Mouse (Mus musculus) cerebellum, postnatal 25 days (tissue): ENCODE measurements at regions not wholly inside any gene's neighbourhood (a gene's known extent, or its start where the extent isn't known, plus 50 kb on each side); places are given as distances from the start of the nearest gene placed in this dataset.

Source experiments
- DNase-seq, 2 experiments: peaks; one replicate each; pipeline ENCODE4 v3.0.0; 2021; ENCODE audit warnings: mixed read lengths in 2 of 2

GRCm38 (mm10) chr6:112564119-112564518, 74.4 kb upstream of the Oxtr start:
- peak; percentile 79 to 86 for DNase-seq

GRCm38 (mm10) chr6:112563659-112564058, 73.9 kb upstream of the Oxtr start:
- peak in 1 of 2 experiments; percentile 8 for DNase-seq

GRCm38 (mm10) chr6:112562039-112562438, 72.3 kb upstream of the Oxtr start:
- DNase-seq, result no peak

- no peak for DNase-seq
These were observed 71.8 kb upstream of the Oxtr start for GRCm38 (mm10) chr6:112561568-112561967.

GRCm38 (mm10) chr6:112559549-112559948, 69.8 kb upstream of the Oxtr start:
- no peak for DNase-seq

GRCm38 (mm10) chr6:112557516-112557915, 67.8 kb upstream of the Oxtr start:
- no peak for DNase-seq

- DNase-seq, result no peak
These were observed 66.8 kb upstream of the Oxtr start for GRCm38 (mm10) chr6:112556401-112557165.

- DNase-seq, result no peak
These were observed 64.3 kb upstream of the Oxtr start for GRCm38 (mm10) chr6:112554091-112554490.

- no peak for DNase-seq
These were observed 63.6 kb upstream of the Oxtr start for GRCm38 (mm10) chr6:112553231-112553920.

- peak in 1 of 2 experiments; percentile 11 for DNase-seq
These were observed 62.8 kb upstream of the Oxtr start for GRCm38 (mm10) chr6:112552560-112552959.

- DNase-seq, result no peak
These were observed 61.6 kb upstream of the Oxtr start for GRCm38 (mm10) chr6:112551298-112551697.

GRCm38 (mm10) chr6:112547251-112547650, 57.5 kb upstream of the Oxtr start:
- no peak for DNase-seq

GRCm38 (mm10) chr6:112546033-112546432, 56.3 kb upstream of the Oxtr start:
- DNase-seq, result no peak

- no peak for DNase-seq
These were observed 54.6 kb upstream of the Oxtr start for GRCm38 (mm10) chr6:112544315-112544714.

GRCm38 (mm10) chr6:112542692-112543091, 52.9 kb upstream of the Oxtr start:
- DNase-seq, result no peak
